Mouse (Mus musculus): ENCODE measurements at regions not wholly inside any gene's neighbourhood (a gene's known extent, or its start where the extent isn't known, plus 50 kb on each side); places are given as distances from the start of the nearest gene placed in this dataset.

DNA sequence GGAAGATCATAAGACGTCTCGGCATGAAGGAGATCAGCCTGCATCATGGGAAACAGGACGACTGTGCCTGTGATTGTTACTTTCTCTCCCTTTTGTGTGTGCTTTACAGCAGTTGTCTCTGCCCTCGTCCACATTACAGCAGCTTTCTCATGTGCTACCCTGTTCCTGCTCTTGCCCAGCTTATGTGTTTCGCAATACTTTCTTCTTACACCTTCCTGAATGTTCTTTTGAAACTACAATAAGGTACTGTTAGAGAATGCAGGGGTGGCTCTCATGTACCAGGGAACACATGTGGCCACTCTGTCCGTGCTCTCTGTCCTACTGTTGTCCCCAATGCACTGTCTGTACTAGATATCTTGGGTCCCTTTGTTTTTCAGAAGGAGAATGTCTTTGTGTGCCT lies 414.0 kb upstream of the Alcam start:
- no peak for TF ChIP-seq POLR2A (IDR thresholded peaks at IDR 0.05; ENCODE audit: control insufficient read depth, extremely low read depth, insufficient read depth, low read length, poor library complexity)
- TF ChIP-seq CTCF (IDR thresholded peaks at IDR 0.05; ENCODE audit: borderline replicate concordance, control insufficient read depth, extremely low read depth, insufficient read depth, low read length, poor library complexity): no peak
